Mouse (Mus musculus) heart, postnatal 10 days (tissue): ENCODE measurements at regions not wholly inside any gene's neighbourhood (a gene's known extent, or its start where the extent isn't known, plus 50 kb on each side); places are given as distances from the start of the nearest gene placed in this dataset.

Experiments
- DNase-seq, 2 experiments: peaks; one replicate each; pipeline ENCODE4 v3.0.0; 2021
- intact Hi-C: fragments of 180-260 bp; cut with DNase I; formaldehyde crosslinking; loops from one replicate; pipeline ENCODE4 v1.15.1; 2025

DNA sequence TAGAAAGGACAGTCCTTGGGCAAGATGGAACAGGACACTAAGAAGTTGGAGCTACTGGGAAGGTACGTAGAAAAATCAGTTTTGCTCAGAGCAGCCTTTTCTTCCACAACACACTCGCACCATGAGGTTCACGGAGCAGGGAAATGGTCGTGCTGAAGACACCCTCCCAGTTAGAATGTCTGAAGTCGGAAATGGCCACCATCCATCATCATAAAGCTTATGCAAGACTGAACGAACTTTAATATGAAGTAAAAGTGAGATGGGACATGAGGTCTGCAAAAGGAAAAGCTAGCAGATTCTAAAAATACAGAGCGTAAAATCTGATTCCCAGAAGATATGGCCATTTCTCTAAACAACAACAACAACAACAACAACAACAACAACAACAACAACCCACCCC, 133.9 kb downstream of the Gm10295 start:
- no peak for DNase-seq
- intact Hi-C loops, result no loop called here

DNA sequence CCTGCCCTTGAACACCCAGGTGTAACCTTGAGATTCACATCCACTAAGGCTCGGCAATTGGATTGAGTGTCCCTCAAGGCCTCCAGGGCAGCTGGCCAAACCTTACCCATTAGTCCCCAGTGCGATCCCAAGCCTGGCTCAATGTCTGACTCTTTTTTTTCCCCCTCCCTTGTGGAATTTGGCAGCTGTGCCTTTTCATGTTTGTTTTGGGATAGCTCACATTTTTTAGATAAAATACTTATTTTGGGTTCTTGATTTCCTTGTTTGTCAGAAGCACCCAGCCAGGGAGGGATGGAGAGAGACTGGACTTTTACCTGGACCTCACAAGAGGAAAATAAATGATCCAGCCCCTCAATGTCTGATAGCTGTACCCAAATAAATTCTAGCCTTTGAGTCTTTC, 134.5 kb downstream of the Gm10295 start:
- intact Hi-C loops, result no loop called here
- DNase-seq, result peak; percentile 54 to 60

GRCm38 (mm10) chr7:71214500-71215055, 136.7 kb downstream of the Gm10295 start:
- DNase-seq, result no peak
- intact Hi-C loops, result no loop called here

GRCm38 (mm10) chr7:71193131-71193530, 158.2 kb downstream of the Gm10295 start:
- intact Hi-C loops, result no loop called here

GRCm38 (mm10) chr7:71190161-71190711, 161.0 kb downstream of the Gm10295 start:
- intact Hi-C loops, result no loop called here
- DNase-seq, result no peak

More at GRCm38 (mm10) chr7:71193131-71193530, 158.2 kb downstream of the Gm10295 start:
- peak in 1 of 2 experiments; percentile 8 for DNase-seq

DNA sequence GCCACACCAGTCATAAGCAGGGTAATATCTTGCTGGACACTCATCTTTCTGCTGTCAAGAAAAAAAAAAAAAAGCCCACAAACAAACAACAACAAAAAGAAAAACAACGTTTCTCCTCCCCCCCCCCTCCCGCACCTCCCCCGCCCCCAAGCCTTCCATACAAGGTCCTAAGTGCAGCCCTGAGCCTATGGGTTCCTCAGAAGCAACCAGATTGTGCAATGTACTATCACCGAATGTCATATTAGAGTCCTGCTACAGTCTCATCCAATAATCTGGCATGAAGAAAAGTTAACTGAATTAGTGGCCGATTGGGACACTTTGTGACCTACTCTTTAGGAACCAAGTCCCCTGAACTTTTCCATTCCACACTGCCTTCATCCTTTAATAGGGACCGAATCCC, 161.5 kb downstream of the Gm10295 start:
- intact Hi-C loops, result no loop called here
- DNase-seq, result no peak

- intact Hi-C loops, result no loop called here
- DNase-seq, result no peak
Measured at GRCm38 (mm10) chr7:71188119-71188518, 163.2 kb downstream of the Gm10295 start.

GRCm38 (mm10) chr7:71174871-71175270, 176.4 kb downstream of the Gm10295 start:
- intact Hi-C loops, result no loop called here
- no peak for DNase-seq

- DNase-seq, result peak in 1 of 2 experiments; percentile 7
- intact Hi-C loops, result no loop called here
Measured at GRCm38 (mm10) chr7:71139068-71139467, 212.2 kb downstream of the Gm10295 start.

DNA sequence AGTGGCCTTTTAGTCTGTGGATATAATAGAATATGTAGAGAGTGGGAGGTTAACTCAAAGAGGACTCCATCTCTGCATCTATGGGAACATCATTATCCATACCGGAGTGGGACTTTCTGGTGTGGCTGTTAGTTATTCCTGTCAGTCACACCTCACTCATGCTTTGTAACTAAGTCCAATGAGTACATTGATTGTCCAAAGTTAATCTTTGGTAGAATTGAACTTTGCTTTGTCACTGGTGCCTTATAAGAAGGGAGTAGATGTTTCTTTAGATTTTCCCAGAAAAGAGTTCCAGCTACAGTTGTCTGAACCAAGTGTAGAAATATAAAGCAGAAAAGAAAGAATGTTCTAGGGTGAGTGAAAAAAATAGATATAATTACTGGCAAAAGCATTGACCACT, 221.3 kb downstream of the Gm10295 start:
- DNase-seq, result no peak
- intact Hi-C loops, result no loop called here

DNA sequence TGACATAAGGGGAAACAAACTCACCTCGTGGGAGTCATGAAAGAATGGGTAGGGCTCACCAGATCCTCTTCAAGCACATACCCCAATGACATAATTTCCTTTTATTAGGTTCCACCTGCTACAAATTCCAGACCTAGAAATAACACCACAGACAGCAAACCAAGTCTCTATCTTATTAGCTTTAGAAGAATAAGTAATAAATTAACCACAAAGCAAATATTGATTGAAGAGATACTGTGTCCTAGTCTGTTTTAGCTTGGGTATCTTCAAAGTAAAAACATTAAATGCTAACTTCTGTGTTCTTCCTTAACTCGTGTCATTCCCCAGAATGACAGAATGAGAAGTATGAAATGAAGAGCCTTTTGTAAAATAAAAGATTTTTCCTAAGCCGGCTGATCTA, 222.4 kb downstream of the Gm10295 start:
- intact Hi-C loops, result no loop called here
- no peak for DNase-seq

- no peak for DNase-seq
- intact Hi-C loops, result no loop called here
Measured at GRCm38 (mm10) chr7:71121453-71121852, 229.8 kb downstream of the Gm10295 start.

- no peak for DNase-seq
- intact Hi-C loops, result no loop called here
Measured at GRCm38 (mm10) chr7:71120975-71121374, 230.3 kb downstream of the Gm10295 start.

DNA sequence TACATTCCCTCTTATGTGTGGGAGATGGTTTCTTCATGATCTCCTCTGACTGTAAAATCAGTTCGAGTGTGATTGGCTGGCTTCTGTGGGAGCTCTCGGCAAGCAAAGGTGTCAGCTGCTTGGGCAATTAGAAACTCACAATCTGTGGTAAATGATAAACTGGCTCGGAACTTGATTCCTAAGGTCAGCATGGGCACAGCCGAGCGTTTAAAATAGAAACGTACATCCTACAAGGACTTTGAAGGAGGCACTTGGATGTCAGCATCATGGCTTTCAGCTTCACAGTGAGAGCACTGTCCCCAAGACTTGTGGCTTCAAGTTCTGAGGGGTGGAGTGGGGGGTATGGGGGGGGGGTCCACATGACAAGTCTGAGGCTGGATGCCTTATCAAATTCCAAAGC, 231.3 kb downstream of the Gm10295 start:
- intact Hi-C loops, result no loop called here
- no peak for DNase-seq

DNA sequence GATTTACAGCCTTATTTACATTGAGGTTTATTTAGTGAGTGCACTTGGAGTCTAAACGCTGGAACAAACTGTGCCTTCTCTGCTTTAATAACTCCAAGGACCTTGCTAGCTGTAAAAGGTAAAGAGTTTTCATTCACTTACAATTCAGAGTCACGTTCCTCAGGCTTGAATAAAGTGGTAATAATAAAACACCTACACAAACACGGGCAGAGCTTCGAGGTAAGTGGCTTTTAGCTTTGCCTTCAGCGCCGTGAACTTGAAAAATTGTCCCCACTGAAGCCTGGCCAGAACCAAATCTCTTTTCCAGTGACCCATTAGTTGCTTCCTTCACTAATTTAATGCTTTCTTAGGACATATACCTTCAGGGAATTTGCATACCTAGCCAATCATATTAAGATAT, 244.2 kb downstream of the Gm10295 start:
- no peak for DNase-seq
- intact Hi-C loops, result no loop called here

- DNase-seq, result no peak
- intact Hi-C loops, result no loop called here
Measured at GRCm38 (mm10) chr7:71100266-71100665, 251.0 kb downstream of the Gm10295 start.

DNA sequence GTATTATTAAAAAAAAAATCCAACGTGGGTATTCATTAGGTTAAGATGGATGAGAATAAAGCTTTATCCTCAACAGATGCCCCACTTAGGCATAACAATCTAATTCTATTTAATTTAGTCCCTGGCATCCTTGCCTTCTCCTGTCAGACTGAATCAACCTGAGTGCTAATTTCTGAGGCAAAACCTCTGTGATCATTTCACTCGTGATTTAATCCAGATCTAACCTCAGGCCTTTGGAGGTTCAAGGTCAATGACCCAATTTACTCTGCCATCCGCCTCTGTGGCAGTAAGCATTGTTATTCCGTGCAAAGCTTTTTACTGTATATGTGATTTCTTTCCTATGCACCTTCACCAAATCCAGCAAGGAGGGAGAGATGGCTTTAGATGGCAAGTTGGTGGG, 253.0 kb downstream of the Gm10295 start:
- no peak for DNase-seq
- intact Hi-C loops, result no loop called here

GRCm38 (mm10) chr7:71093301-71093939, 257.9 kb downstream of the Gm10295 start:
- peak; percentile 44 to 46 for DNase-seq
- intact Hi-C loops, result loop anchor here (2.0 to 5.0 kb wide), 5 partner anchors 56 to 731 kb away; no protein-coding TSS in a partner anchor

GRCm38 (mm10) chr7:71092825-71093224, 258.5 kb downstream of the Gm10295 start:
- DNase-seq, result no peak
- intact Hi-C loops, result loop anchor here (2.0 to 5.0 kb wide), 5 partner anchors 56 to 731 kb away; no protein-coding TSS in a partner anchor

DNA sequence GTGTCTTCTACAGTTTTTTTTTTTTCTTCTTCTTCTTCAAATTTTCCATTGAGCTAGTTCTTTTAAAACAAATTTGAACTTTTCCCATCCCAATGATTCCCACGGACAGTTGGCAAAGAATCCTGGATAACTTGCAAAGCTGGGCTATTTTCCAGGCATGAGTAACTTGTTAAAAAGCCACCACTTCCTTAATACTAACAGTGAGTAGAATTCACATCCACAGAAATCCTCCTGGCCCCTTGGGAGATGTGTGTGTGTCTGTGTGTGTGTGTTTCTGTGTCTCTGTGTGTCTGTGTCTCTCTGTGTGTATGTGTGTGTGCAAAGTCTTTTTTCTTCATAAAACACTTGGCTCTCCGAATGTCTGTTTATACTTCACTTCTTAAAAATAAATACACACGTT, 259.0 kb downstream of the Gm10295 start:
- peak; percentile 71 for DNase-seq
- intact Hi-C loops, result loop anchor here (2.0 to 5.0 kb wide), 5 partner anchors 55 to 730 kb away; no protein-coding TSS in a partner anchor

- peak; percentile 14 to 24 for DNase-seq
- intact Hi-C loops, result no loop called here
Measured at GRCm38 (mm10) chr7:71064446-71065391, 286.6 kb downstream of the Gm10295 start.
